Mouse (Mus musculus) gastrocnemius, adult 2 months (tissue): Measurements from ENCODE around the gene B4galt3. TPM values are rescaled to one million over a fixed set of nuclear protein-coding genes. Genes with fewer than 3 reads are reported as not detected.
"Not testable (repeated sequence)": the region's sequence is repeated elsewhere in the genome, so short reads cannot be mapped to it uniquely, and the experiment has no call there.

Experiments used
- DNase-seq: peaks from one replicate; pipeline ENCODE4 v3.0.0; 2022
- H3K27ac ChIP-seq: fragments of 200-600 bp; 2 replicates; pipeline ENCODE4 v1.8.1; 2022; ENCODE audit warnings: mild to moderate bottlenecking
- H3K4me3 ChIP-seq: fragments of 200-600 bp; 2 replicates; pipeline ENCODE4 v1.8.1; 2022; ENCODE audit warnings: mild to moderate bottlenecking, moderate library complexity
- CTCF ChIP-seq: fragments of 200-600 bp; IDR thresholded peaks from 2 replicates; pipeline ENCODE4 v1.8.1; 2022; ENCODE audit warnings: antibody characterized with exemption, mild to moderate bottlenecking, moderate library complexity
- intact Hi-C: fragments of 180-260 bp; cut with DNase I; formaldehyde crosslinking; loops from one replicate; pipeline ENCODE4 v1.15.1; 2025
- total RNA-seq, 2 experiments: library from RNA; stranded (reverse); gene quantifications; 2 replicates each; pipeline ENCODE4 v1.2.3; 2021

Gene B4galt3
- total RNA-seq, 2 experiments from 2014 or later, result 12.1 to 12.5 TPM

- intact Hi-C loops, result loop anchor here (2.0 kb wide), 1 partner anchor 34 kb away; the partner anchor contains the start of gene Dedd
Measured at GRCm38 (mm10) chr1:171295063-171295402, 24.9 kb downstream of the B4galt3 start.

GRCm38 (mm10) chr1:171298226-171298625, 28.1 kb downstream of the B4galt3 start:
- Histone ChIP-seq H3K27ac (no peak overlapping the region), H3K4me3 (no peak overlapping the region)
- no peak for DNase-seq
- intact Hi-C loops, result no loop called here
- no peak for TF ChIP-seq CTCF

More at GRCm38 (mm10) chr1:171295063-171295402, 24.9 kb downstream of the B4galt3 start:
- no peak for TF ChIP-seq CTCF
- Histone ChIP-seq H3K27ac (peak overlapping the region; percentile 100), H3K4me3 (peak overlapping the region; percentile 94)
- DNase-seq, result no peak

- DNase-seq, H3K4me3 ChIP-seq, intact Hi-C loops: not testable (repeated sequence)
- peak overlapping the region; percentile 65 for H3K27ac ChIP-seq
Measured at GRCm38 (mm10) chr1:171306157-171306556, 36.0 kb downstream of the B4galt3 start.

- no peak for DNase-seq
- H3K27ac ChIP-seq, result no peak overlapping the region
- H3K4me3 ChIP-seq, result no peak overlapping the region
- intact Hi-C loops, result no loop called here
- no peak for TF ChIP-seq CTCF
Measured at GRCm38 (mm10) chr1:171309321-171309720, 39.2 kb downstream of the B4galt3 start.

GRCm38 (mm10) chr1:171319748-171320147, 49.6 kb downstream of the B4galt3 start:
- DNase-seq, result no peak
- Histone ChIP-seq H3K4me3 (peak overlapping the region; percentile 9), H3K27ac (peak overlapping the region; percentile 43; the same call in 1 of the 2 replicates)
- intact Hi-C loops, result no loop called here
- no peak for TF ChIP-seq CTCF

GRCm38 (mm10) chr1:171320151-171320550, 50.0 kb downstream of the B4galt3 start:
- peak; percentile 48 for DNase-seq
- peak overlapping the region; percentile 9 for H3K4me3 ChIP-seq
- TF ChIP-seq CTCF, result no peak
- peak overlapping the region; percentile 43 for H3K27ac ChIP-seq
- intact Hi-C loops, result no loop called here

- intact Hi-C loops, result no loop called here
- H3K27ac ChIP-seq, result no peak overlapping the region
- no peak for DNase-seq
- H3K4me3 ChIP-seq, result no peak overlapping the region
- TF ChIP-seq CTCF, result peak; percentile 76
Measured at GRCm38 (mm10) chr1:171321415-171321814, 51.3 kb downstream of the B4galt3 start.

GRCm38 (mm10) chr1:171322012-171322411, 51.9 kb downstream of the B4galt3 start:
- TF ChIP-seq CTCF, result no peak
- H3K27ac ChIP-seq, result no peak overlapping the region
- intact Hi-C loops, result loop anchor here (2.0 kb wide), 2 partner anchors 37 to 157 kb away; no protein-coding TSS in a partner anchor
- DNase-seq, result no peak
- no peak overlapping the region for H3K4me3 ChIP-seq

GRCm38 (mm10) chr1:171325571-171325970, 55.4 kb downstream of the B4galt3 start:
- no peak overlapping the region for H3K4me3 ChIP-seq
- intact Hi-C loops, result no loop called here
- no peak for TF ChIP-seq CTCF
- no peak overlapping the region for H3K27ac ChIP-seq
- no peak for DNase-seq

Other genes starting within 250 kb of the B4galt3 start
- gene Fcgr3, start 205.4 kb upstream of the B4galt3 start, total RNA-seq, result 1 to 10 TPM; 1.8 to 4.3 TPM
- 1 to 10 TPM in 1 of 2 experiments, under 1 TPM in 1; 0.75 to 1.8 TPM for gene Cfap126, start 156.4 kb upstream of the B4galt3 start, total RNA-seq
- 100 to 1,000 TPM; 635 to 909 TPM for gene Sdhc, start 119.7 kb upstream of the B4galt3 start, total RNA-seq
- gene Mpz, start 119.6 kb upstream of the B4galt3 start, total RNA-seq, result 10 to 100 TPM; 24.7 to 27.7 TPM
- gene Pcp4l1, start 74.1 kb upstream of the B4galt3 start, total RNA-seq, result 10 to 100 TPM; 58.3 to 75.0 TPM
- not detected for gene Nr1i3, start 56.4 kb upstream of the B4galt3 start, total RNA-seq
- gene Tomm40l, start 47.8 kb upstream of the B4galt3 start, total RNA-seq, result 10 to 100 TPM; 43.2 to 56.3 TPM
- under 1 TPM in 1 of 2 experiments, not detected in 1; 0.59 TPM for gene Apoa2, start 45.3 kb upstream of the B4galt3 start, total RNA-seq
- gene Fcer1g, start 36.0 kb upstream of the B4galt3 start, total RNA-seq, result 1 to 10 TPM; 2.5 to 6.1 TPM
- under 1 TPM; 0.15 to 0.73 TPM for gene Adamts4, start 19.9 kb upstream of the B4galt3 start, total RNA-seq
- gene Ndufs2, start 18.9 kb upstream of the B4galt3 start, total RNA-seq, result 1,000 to 10,000 TPM; 1,014 to 1,063 TPM
- 1 to 10 TPM; 7.9 to 8.6 TPM for gene Ppox, start 10.9 kb downstream of the B4galt3 start, total RNA-seq
- gene Usp21, start 17.7 kb downstream of the B4galt3 start, total RNA-seq, result 10 to 100 TPM; 15.8 to 18.7 TPM
- gene Ufc1, start 24.7 kb downstream of the B4galt3 start, total RNA-seq, result 10 to 100 TPM; 84.3 to 93.2 TPM
- gene Dedd, start 58.8 kb downstream of the B4galt3 start, total RNA-seq, result 10 to 100 TPM; 32.4 to 35.5 TPM
- 10 to 100 TPM; 29.4 to 30.4 TPM for gene Nit1, start 75.3 kb downstream of the B4galt3 start, total RNA-seq
- 100 to 1,000 TPM in 1 of 2 experiments, 10 to 100 TPM in 1; 93.2 to 101 TPM for gene Pfdn2, start 75.3 kb downstream of the B4galt3 start, total RNA-seq
- gene Klhdc9, start 90.5 kb downstream of the B4galt3 start, total RNA-seq, result not detected
- gene Nectin4, start 99.8 kb downstream of the B4galt3 start, total RNA-seq, result under 1 TPM in 1 of 2 experiments, not detected in 1; 0.06 TPM
- gene Arhgap30, start 118.6 kb downstream of the B4galt3 start, total RNA-seq, result under 1 TPM; 0.38 to 0.73 TPM
- gene Usf1, start 141.0 kb downstream of the B4galt3 start, total RNA-seq, result 10 to 100 TPM; 29.9 to 36.8 TPM
- under 1 TPM; 0.84 to 0.92 TPM for gene Tstd1, start 148.5 kb downstream of the B4galt3 start, total RNA-seq
- gene F11r, start 167.2 kb downstream of the B4galt3 start, total RNA-seq, result 1 to 10 TPM; 4.2 to 6.0 TPM
- 1 to 10 TPM; 1.3 to 1.7 TPM for gene Alyref2, start 233.2 kb downstream of the B4galt3 start, total RNA-seq